In the genomic region with DNA sequence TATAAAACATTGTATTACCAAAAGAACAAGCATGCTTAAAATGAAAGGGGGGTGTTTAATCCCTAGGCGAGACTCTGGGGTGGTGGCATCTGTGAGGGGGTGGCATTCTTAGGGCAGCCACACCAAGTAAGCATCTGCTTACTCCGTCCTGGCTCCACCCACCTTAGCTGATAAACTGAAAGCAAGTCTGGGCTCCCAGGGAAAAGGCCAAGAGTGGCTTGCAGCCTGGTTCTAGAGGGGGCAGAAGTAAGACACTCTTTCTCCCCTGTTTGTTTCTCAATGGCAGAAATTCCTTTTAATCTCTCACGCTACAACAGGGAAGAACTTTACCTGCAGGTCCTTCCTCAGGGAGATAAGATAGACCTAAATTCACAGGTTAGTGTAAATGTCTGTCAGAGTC, we compare ENCODE assay signal across 8 mouse cellular contexts. TPM values are rescaled to one million over a fixed set of nuclear protein-coding genes. Genes with fewer than 3 reads are reported as not detected.
DNase-seq lines count a peak whose midpoint lies in the region; ATAC-seq lines count a peak whose summit lies in the region.

No protein-coding gene starts in this region.

- no peak overlapping the region for H3K4me2 ChIP-seq in embryonic facial prominence, embryonic 15.5 days (replicated peaks)
- H3K4me2 ChIP-seq in heart, embryonic 13.5 days: peak overlapping the region; percentile 12

- no peak for DNase-seq in embryonic facial prominence, embryonic 10.5 days (ENCODE audit: low spot score)
- DNase-seq in urinary bladder, postnatal 14 days (ENCODE audit: low spot score): peak; percentile 51
- no peak for DNase-seq in urinary bladder, postnatal 4 days (ENCODE audit: low spot score in 2 of 2)
- DNase-seq in ovary, postnatal 10 days (ENCODE audit: low spot score): no peak
- no peak for DNase-seq in T-cell, adult 2 months (ENCODE audit: low spot score)
- DNase-seq in left cerebral cortex, postnatal 36 days (ENCODE audit: low spot score in 2 of 2): no peak

- no peaks in the 10 kb centered on the region for H3K36me3 ChIP-seq in embryonic facial prominence, embryonic 15.5 days
- no peaks in the 10 kb centered on the region for H3K36me3 ChIP-seq in embryonic facial prominence, embryonic 10.5 days (replicated peaks)
- no peaks in the 10 kb centered on the region for H3K36me3 ChIP-seq in heart, embryonic 13.5 days

- 0 out of 2 replicates have a peak overlapping the region, but pooled peaks have one; percentile 17 for H3K27ac ChIP-seq in embryonic facial prominence, embryonic 15.5 days (replicated peaks)
- no peak overlapping the region for H3K27ac ChIP-seq in embryonic facial prominence, embryonic 10.5 days (replicated peaks)
- H3K27ac ChIP-seq in heart, embryonic 13.5 days (replicated peaks): peak overlapping the region; percentile 68

- 53% methylated on average over 3 of the region's 3 CpGs for WGBS in embryonic facial prominence, embryonic 15.5 days
- 69% methylated on average over 3 of the region's 3 CpGs for WGBS in embryonic facial prominence, embryonic 10.5 days
- WGBS in heart, embryonic 13.5 days: 32% methylated on average over 3 of the region's 3 CpGs

- ATAC-seq in embryonic facial prominence, embryonic 15.5 days (ENCODE audit: insufficient number of reproducible peaks, low FRiP score, low TSS enrichment, low read depth): no peak
- ATAC-seq in heart, embryonic 13.5 days (ENCODE audit: extremely low read depth, insufficient number of reproducible peaks, low FRiP score, low TSS enrichment): no peak

- no peaks in the 10 kb centered on the region for H3K27me3 ChIP-seq in embryonic facial prominence, embryonic 15.5 days
- H3K27me3 ChIP-seq in embryonic facial prominence, embryonic 10.5 days (replicated peaks; ENCODE audit: low read depth, poor library complexity, severe bottlenecking): no peaks in the 10 kb centered on the region
- no peaks in the 10 kb centered on the region for H3K27me3 ChIP-seq in heart, embryonic 13.5 days (replicated peaks)

- H3K4me1 ChIP-seq in embryonic facial prominence, embryonic 15.5 days: peaks cover 28% of the 10 kb centered on the region
- peaks cover 3% of the 10 kb centered on the region; the same call in 1 of the 2 replicates for H3K4me1 ChIP-seq in embryonic facial prominence, embryonic 10.5 days
- H3K4me1 ChIP-seq in heart, embryonic 13.5 days: peaks cover 36% of the 10 kb centered on the region

- intact Hi-C loops in left cerebral cortex, postnatal 36 days (cut with DNase I): no loop called here

- no peak overlapping the region for H3K9ac ChIP-seq in embryonic facial prominence, embryonic 15.5 days
- H3K9ac ChIP-seq in heart, embryonic 13.5 days: peak overlapping the region; percentile 20

- no peaks in the 10 kb centered on the region for H3K9me3 ChIP-seq in embryonic facial prominence, embryonic 15.5 days (replicated peaks)
- H3K9me3 ChIP-seq in embryonic facial prominence, embryonic 10.5 days: no peaks in the 10 kb centered on the region
- no peaks in the 10 kb centered on the region for H3K9me3 ChIP-seq in heart, embryonic 13.5 days

- no peak overlapping the region for H3K4me3 ChIP-seq in embryonic facial prominence, embryonic 15.5 days (replicated peaks)
- no peak overlapping the region for H3K4me3 ChIP-seq in embryonic facial prominence, embryonic 10.5 days
- H3K4me3 ChIP-seq in heart, embryonic 13.5 days: no peak overlapping the region

RNA-seq across cellular contexts. Expression of a gene that starts 38.9 kb away (rescaled TPM):
- polyA plus RNA-seq in embryonic facial prominence, embryonic 15.5 days (2015; fragmentation: Nextera tagmentation; extraction: Ambion mirVana): 18.9 and 19.0 TPM in 2 replicates
- 10.9 and 11.2 TPM in 2 replicates for polyA plus RNA-seq in embryonic facial prominence, embryonic 10.5 days (2016; fragmentation: Nextera tagmentation; extraction: Ambion mirVana)
- polyA plus RNA-seq in heart, embryonic 13.5 days (2015; fragmentation: Nextera tagmentation; extraction: Ambion mirVana): 10.0 and 10.4 TPM in 2 replicates
- total RNA-seq in left cerebral cortex, postnatal 36 days (2021): 10 to 100 TPM; 46.3 to 60.9 TPM
